In the genomic region with DNA sequence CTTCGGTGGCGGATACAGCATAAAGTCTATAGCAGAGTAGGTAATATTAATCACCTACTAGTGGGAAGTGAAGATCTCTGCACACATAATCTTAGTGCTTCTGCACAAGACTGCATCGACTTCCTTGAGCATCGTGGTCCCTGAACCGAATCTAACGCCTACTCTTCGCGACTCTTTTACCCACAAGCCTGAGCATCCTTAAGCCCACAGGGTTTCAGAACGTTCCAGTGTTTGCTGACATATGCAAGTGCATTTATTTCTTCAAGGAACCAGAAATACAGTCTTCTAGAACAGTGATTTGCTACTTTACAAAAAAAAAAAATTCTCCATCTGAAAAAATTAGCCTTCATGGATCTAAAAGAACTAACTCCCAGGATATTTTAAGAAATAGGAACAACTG, we compare ENCODE assay signal across 14 mouse cellular contexts.
A peak's percentile ranks its signal among the peaks of the same experiment; 100 is the strongest.
DNase-seq lines count a peak whose midpoint lies in the region.
"Had no signal": no experiment of that assay in that cellular context is flagged by ENCODE, and none has a peak within 500 bp of the region (broad histone marks: within the 10 kb centered on the region; RNA-seq: fewer than 3 reads in every experiment).

No protein-coding gene starts in this region.

- DNase-seq in heart, adult 11 months: peak; percentile 37
- DNase-seq in heart, adult 8-10 months (ENCODE audit: low spot score): no peak
- DNase-seq in brain, adult 2 months (ENCODE audit: low read depth, low spot score): peak; percentile 61
- peak; percentile 38 for DNase-seq in telencephalon, adult 2 months (ENCODE audit: low read depth, low spot score)
- no peak for DNase-seq in kidney, postnatal 36 days
- DNase-seq: adrenal gland, adult 2 months; adrenal gland, postnatal 10 days; adrenal gland, postnatal 25 days; cerebellum, adult 11-12 months; cerebellum, adult 2 months; cerebellum, adult 9-10 months; cerebellum, postnatal 10 days; cerebellum, postnatal 25 days; forebrain, postnatal 0 days had no signal

Comparison
In these comparisons a context has a peak if more than half of its experiments do, and no peak if none do; other contexts are left out.
1. DNase-seq: peak in heart, adult 11 months (single experiment), brain, adult 2 months (single experiment) and telencephalon, adult 2 months (single experiment); none in heart, adult 8-10 months (single experiment) and kidney, postnatal 36 days (0 of 2).